Mouse (Mus musculus) midbrain, embryonic 13.5 days (tissue): ENCODE results near the gene 1700023F06Rik. TPM values are rescaled to one million over a fixed set of nuclear protein-coding genes. Genes with fewer than 3 reads are reported as not detected.

ENCODE experiments used
- ATAC-seq: fragments of 200-750 bp; cut with Nextera tagmentation; 2 replicates; pipeline ENCODE4 v1.8.0; 2017; ENCODE audit warnings: mild to moderate bottlenecking, moderate TSS enrichment, moderate library complexity
- H3K27ac ChIP-seq: fragments of 300-500 bp; sonication (generic); 2 replicates; pipeline ENCODE4 v1.5.1; 2015; ENCODE audit warnings: inconsistent platforms, mild to moderate bottlenecking, moderate library complexity
- H3K27me3 ChIP-seq: fragments of 300-500 bp; sonication (generic); 2 replicates; pipeline ENCODE4 v1.6.1; 2015; ENCODE audit warnings: mild to moderate bottlenecking, inconsistent platforms
- H3K36me3 ChIP-seq: fragments of 300-500 bp; sonication (generic); 2 replicates; pipeline ENCODE4 v1.6.1; 2015; ENCODE audit warnings: mild to moderate bottlenecking, inconsistent platforms
- H3K4me1 ChIP-seq: fragments of 300-500 bp; sonication (generic); replicated peaks from 2 replicates; pipeline ENCODE4 v1.6.1; 2015; ENCODE audit warnings: inconsistent platforms
- H3K4me2 ChIP-seq: fragments of 300-500 bp; sonication (generic); replicated peaks from 2 replicates; pipeline ENCODE4 v1.6.1; 2015; ENCODE audit warnings: moderate library complexity, mild to moderate bottlenecking, inconsistent platforms
- H3K4me3 ChIP-seq: fragments of 300-500 bp; sonication (generic); replicated peaks from 2 replicates; pipeline ENCODE4 v1.5.1; 2015; ENCODE audit warnings: mild to moderate bottlenecking, inconsistent platforms
- H3K9ac ChIP-seq: fragments of 300-500 bp; sonication (generic); replicated peaks from 2 replicates; pipeline ENCODE4 v1.6.1; 2015; ENCODE audit warnings: mild to moderate bottlenecking, inconsistent platforms
- H3K9me3 ChIP-seq: fragments of 300-500 bp; sonication (generic); 2 replicates; pipeline ENCODE4 v1.6.1; 2016; ENCODE audit warnings: mild to moderate bottlenecking, inconsistent platforms
- WGBS: fragments of 180-500 bp; shearing (Covaris S2); methylation state at CpG from one replicate; pipeline ENCODE4 v1.1.7; 2015; 5-methylcytosine and 5-hydroxymethylcytosine counted together
- polyA plus RNA-seq: library from polyadenylated mRNA; unstranded; fragments of >200 nt; fragmentation: Nextera tagmentation; extraction: Ambion mirVana; gene quantifications from 2 replicates; pipeline ENCODE4 v1.2.1, GENCODE M21; 2015

The 1700023F06Rik gene
- polyA plus RNA-seq, 1 experiment from 2014 or later = 0.70 TPM

GRCm38 (mm10) chr11:103170111-103170493, 38.3 kb downstream of the 1700023F06Rik start:
- no peak overlapping the region for H3K27ac ChIP-seq
- H3K36me3 ChIP-seq = no peaks in the 10 kb centered on the region
- H3K4me1 ChIP-seq = peaks cover 31% of the 10 kb centered on the region
- H3K4me2 ChIP-seq = peak overlapping the region; percentile 85
- ATAC-seq = no peak
- H3K27me3 ChIP-seq = peaks cover 55% of the 10 kb centered on the region
- 49% methylated on average over 3 of the region's 3 CpGs for WGBS
- H3K9ac ChIP-seq = peak overlapping the region; percentile 71
- peak overlapping the region; percentile 68 for H3K4me3 ChIP-seq
- H3K9me3 ChIP-seq = no peaks in the 10 kb centered on the region

- peaks cover 28% of the 10 kb centered on the region for H3K4me1 ChIP-seq
- no peaks in the 10 kb centered on the region for H3K36me3 ChIP-seq
- 86% methylated on average over 5 of the region's 5 CpGs for WGBS
- H3K27ac ChIP-seq = no peak overlapping the region
- H3K4me2 ChIP-seq = peak overlapping the region; percentile 85
- no peak for ATAC-seq
- no peak overlapping the region for H3K9ac ChIP-seq
- peak overlapping the region; percentile 68; the same call in 1 of the 2 replicates for H3K4me3 ChIP-seq
- peaks cover 55% of the 10 kb centered on the region for H3K27me3 ChIP-seq
- no peaks in the 10 kb centered on the region for H3K9me3 ChIP-seq
These were observed 38.7 kb downstream of the 1700023F06Rik start for GRCm38 (mm10) chr11:103169664-103170063.

- no peak overlapping the region for H3K9ac ChIP-seq
- H3K36me3 ChIP-seq = no peaks in the 10 kb centered on the region
- no peak overlapping the region for H3K4me3 ChIP-seq
- no peak overlapping the region for H3K4me2 ChIP-seq
- peaks cover 25% of the 10 kb centered on the region for H3K4me1 ChIP-seq
- peaks cover 50% of the 10 kb centered on the region for H3K27me3 ChIP-seq
- no peak for ATAC-seq
- 30% methylated on average over 9 of the region's 9 CpGs for WGBS
- no peak overlapping the region for H3K27ac ChIP-seq
- H3K9me3 ChIP-seq = no peaks in the 10 kb centered on the region
These were observed 39.5 kb downstream of the 1700023F06Rik start for GRCm38 (mm10) chr11:103168690-103169390.

- no peaks in the 10 kb centered on the region for H3K36me3 ChIP-seq
- peaks cover 8% of the 10 kb centered on the region for H3K27me3 ChIP-seq
- H3K4me2 ChIP-seq = no peak overlapping the region
- whole genome bisulfite sequencing = 35% methylated on average over 10 of the region's 10 CpGs
- H3K4me1 ChIP-seq = no peaks in the 10 kb centered on the region
- no peak overlapping the region for H3K9ac ChIP-seq
- no peak overlapping the region for H3K27ac ChIP-seq
- no peak overlapping the region for H3K4me3 ChIP-seq
- H3K9me3 ChIP-seq = no peaks in the 10 kb centered on the region
- no peak for ATAC-seq
These were observed 44.0 kb downstream of the 1700023F06Rik start for GRCm38 (mm10) chr11:103164391-103164790.

GRCm38 (mm10) chr11:103162132-103162531, 46.2 kb downstream of the 1700023F06Rik start:
- Histone ChIP-seq H3K4me1 (peaks cover 6% of the 10 kb centered on the region; the same call in 1 of the 2 replicates), H3K36me3 (no peaks in the 10 kb centered on the region), H3K4me3 (no peak overlapping the region), H3K9me3 (no peaks in the 10 kb centered on the region), H3K4me2 (no peak overlapping the region), H3K27ac (no peak overlapping the region), H3K27me3 (peaks cover 3% of the 10 kb centered on the region), H3K9ac (no peak overlapping the region)
- WGBS = 88% methylated on average over 5 of the region's 5 CpGs
- no peak for ATAC-seq

GRCm38 (mm10) chr11:103161449-103161848, 46.9 kb downstream of the 1700023F06Rik start:
- Histone ChIP-seq H3K27me3 (peaks cover 3% of the 10 kb centered on the region), H3K4me1 (peaks cover 6% of the 10 kb centered on the region; the same call in 1 of the 2 replicates), H3K9ac (no peak overlapping the region), H3K36me3 (no peaks in the 10 kb centered on the region), H3K27ac (no peak overlapping the region), H3K9me3 (no peaks in the 10 kb centered on the region), H3K4me3 (no peak overlapping the region), H3K4me2 (no peak overlapping the region)
- 87% methylated on average over 7 of the region's 7 CpGs for WGBS
- no peak for ATAC-seq

- Histone ChIP-seq H3K4me3 (no peak overlapping the region), H3K9ac (no peak overlapping the region), H3K27me3 (no peaks in the 10 kb centered on the region; the same call in 1 of the 2 replicates), H3K4me2 (no peak overlapping the region), H3K4me1 (peaks cover 6% of the 10 kb centered on the region; the same call in 1 of the 2 replicates), H3K9me3 (no peaks in the 10 kb centered on the region), H3K27ac (no peak overlapping the region), H3K36me3 (no peaks in the 10 kb centered on the region)
- 93% methylated on average over 11 of the region's 11 CpGs for WGBS
- ATAC-seq = no peak
These were observed 47.6 kb downstream of the 1700023F06Rik start for GRCm38 (mm10) chr11:103160738-103161137.

GRCm38 (mm10) chr11:103158621-103159478, 49.5 kb downstream of the 1700023F06Rik start:
- ATAC-seq = peak; percentile 97
- WGBS = 1% methylated on average over 25 of the region's 25 CpGs
- no peak overlapping the region for H3K27ac ChIP-seq
- H3K4me2 ChIP-seq = peak overlapping the region; percentile 46
- H3K4me3 ChIP-seq = peak overlapping the region; percentile 19
- no peaks in the 10 kb centered on the region for H3K27me3 ChIP-seq
- no peaks in the 10 kb centered on the region for H3K9me3 ChIP-seq
- peaks cover 6% of the 10 kb centered on the region; the same call in 1 of the 2 replicates for H3K4me1 ChIP-seq
- H3K36me3 ChIP-seq = no peaks in the 10 kb centered on the region
- H3K9ac ChIP-seq = 0 out of 2 replicates have a peak overlapping the region, but pooled peaks have one; percentile 28

GRCm38 (mm10) chr11:103149771-103150170, 58.6 kb downstream of the 1700023F06Rik start:
- Histone ChIP-seq H3K9me3 (no peaks in the 10 kb centered on the region), H3K4me3 (no peak overlapping the region), H3K36me3 (no peaks in the 10 kb centered on the region), H3K4me1 (0 out of 2 replicates have a peak, but pooled peaks cover 3% of the 10 kb centered on the region), H3K27ac (no peak overlapping the region), H3K9ac (no peak overlapping the region), H3K27me3 (no peaks in the 10 kb centered on the region), H3K4me2 (no peak overlapping the region)
- WGBS = 91% methylated on average over 4 of the region's 4 CpGs
- ATAC-seq = no peak

Other genes starting within 250 kb of the 1700023F06Rik start
- gene Nmt1, start 180.4 kb downstream of the 1700023F06Rik start, polyA plus RNA-seq = 45.2 and 49.9 TPM in 2 replicates
- 177 and 178 TPM in 2 replicates for gene Dcakd, start 180.2 kb downstream of the 1700023F06Rik start, polyA plus RNA-seq
- 0.99 and 1.1 TPM in 2 replicates for gene Plcd3, start 106.9 kb downstream of the 1700023F06Rik start, polyA plus RNA-seq
- gene Acbd4, start 106.9 kb downstream of the 1700023F06Rik start, polyA plus RNA-seq = 6.5 and 7.8 TPM in 2 replicates
- gene Hexim1, start 92.3 kb downstream of the 1700023F06Rik start, polyA plus RNA-seq = 3.5 and 3.9 TPM in 2 replicates
- 18.8 and 20.0 TPM in 2 replicates for gene Hexim2, start 76.1 kb downstream of the 1700023F06Rik start, polyA plus RNA-seq
- gene Fmnl1, start 37.5 kb downstream of the 1700023F06Rik start, polyA plus RNA-seq = 1.7 and 3.7 TPM in 2 replicates
- 0.43 and 0.48 TPM in 2 replicates for gene Spata32, start 9.9 kb upstream of the 1700023F06Rik start, polyA plus RNA-seq
- 3.6 and 5.0 TPM in 2 replicates for gene Map3k14, start 58.9 kb upstream of the 1700023F06Rik start, polyA plus RNA-seq
- gene Arhgap27, start 155.1 kb upstream of the 1700023F06Rik start, polyA plus RNA-seq = 1.7 and 2.6 TPM in 2 replicates
- 9.1 and 9.4 TPM in 2 replicates for gene Plekhm1, start 204.1 kb upstream of the 1700023F06Rik start, polyA plus RNA-seq